In genomic region chr7:35879755-35880304, GRCm38 (mm10) we compare ENCODE assay signal across 8 mouse cellular contexts.
DNase-seq lines count a peak whose midpoint lies in the region; ATAC-seq and TF ChIP-seq lines count a peak whose summit lies in the region.

No protein-coding gene starts in this region.

- no peak overlapping the region for H3K4me3 ChIP-seq in intestine, postnatal 0 days (ENCODE audit: low read depth, low read length)
- H3K4me3 ChIP-seq in limb, embryonic 13.5 days = no peak overlapping the region
- H3K4me3 ChIP-seq in neural tube, embryonic 11.5 days (ENCODE audit: low read depth, low read length) = no peak overlapping the region

- H3K9me3 ChIP-seq in intestine, postnatal 0 days (ENCODE audit: control insufficient read depth) = no peaks in the 10 kb centered on the region
- 0 out of 2 replicates have a peak, but pooled peaks cover 4% of the 10 kb centered on the region for H3K9me3 ChIP-seq in limb, embryonic 13.5 days
- no peaks in the 10 kb centered on the region for H3K9me3 ChIP-seq in neural tube, embryonic 11.5 days (ENCODE audit: control insufficient read depth, low read length)

- 39% methylated on average over 8 of the region's 9 CpGs for WGBS in intestine, postnatal 0 days
- WGBS in limb, embryonic 13.5 days = 40% methylated on average over 9 of the region's 9 CpGs
- WGBS in neural tube, embryonic 11.5 days = 51% methylated on average over 9 of the region's 9 CpGs

- no peaks in the 10 kb centered on the region for H3K36me3 ChIP-seq in intestine, postnatal 0 days (ENCODE audit: control insufficient read depth, insufficient read depth)
- no peaks in the 10 kb centered on the region for H3K36me3 ChIP-seq in limb, embryonic 13.5 days
- H3K36me3 ChIP-seq in neural tube, embryonic 11.5 days (ENCODE audit: control insufficient read depth, insufficient read depth, low read length) = no peaks in the 10 kb centered on the region

- no peak overlapping the region for H3K27ac ChIP-seq in intestine, postnatal 0 days (ENCODE audit: low read depth, low read length)
- no peak overlapping the region for H3K27ac ChIP-seq in limb, embryonic 13.5 days
- no peak overlapping the region for H3K27ac ChIP-seq in neural tube, embryonic 11.5 days (ENCODE audit: low read depth, low read length)

- H3K27me3 ChIP-seq in intestine, postnatal 0 days (replicated peaks; ENCODE audit: control insufficient read depth, insufficient read depth, low read length) = no peaks in the 10 kb centered on the region
- no peaks in the 10 kb centered on the region for H3K27me3 ChIP-seq in limb, embryonic 13.5 days
- H3K27me3 ChIP-seq in neural tube, embryonic 11.5 days (ENCODE audit: control insufficient read depth, insufficient read depth, low read length) = no peaks in the 10 kb centered on the region

- peak; percentile 32 to 71 for DNase-seq in layer of hippocampus, adult 18-20 months (ENCODE audit: low spot score in 2 of 2)
- no peak for DNase-seq in layer of hippocampus, adult 9-11 months
- DNase-seq in cerebellum, postnatal 36 days = peak; percentile 52 to 62
- peak; percentile 59 for DNase-seq in gastrocnemius, adult 18-20 months (ENCODE audit: low spot score)
- DNase-seq in neural tube, embryonic 11.5 days (ENCODE audit: low spot score) = peak; percentile 87
- peak; percentile 65 for DNase-seq in testis, postnatal 14 days (ENCODE audit: low spot score)

- TF ChIP-seq CTCF in intestine, postnatal 0 days (IDR thresholded peaks at IDR 0.05; ENCODE audit: low read depth) = peak; percentile 90

- ATAC-seq in intestine, postnatal 0 days = 0 out of 2 replicates have a peak, but pooled peaks have one; percentile 31
- ATAC-seq in limb, embryonic 13.5 days (ENCODE audit: low FRiP score, low read depth) = peak; percentile 83
- no peak for ATAC-seq in neural tube, embryonic 11.5 days (ENCODE audit: insufficient read depth, low FRiP score, low TSS enrichment)

- no peaks in the 10 kb centered on the region for H3K4me1 ChIP-seq in intestine, postnatal 0 days (replicated peaks; ENCODE audit: control insufficient read depth, insufficient read depth, low read length)
- H3K4me1 ChIP-seq in limb, embryonic 13.5 days = peaks cover 16% of the 10 kb centered on the region
- no peaks in the 10 kb centered on the region; the same call in 1 of the 2 replicates for H3K4me1 ChIP-seq in neural tube, embryonic 11.5 days (ENCODE audit: control insufficient read depth, insufficient read depth, low read length)

- H3K4me2 ChIP-seq in intestine, postnatal 0 days (replicated peaks; ENCODE audit: low read depth) = no peak overlapping the region
- no peak overlapping the region for H3K4me2 ChIP-seq in limb, embryonic 13.5 days (replicated peaks)
- no peak overlapping the region for H3K4me2 ChIP-seq in neural tube, embryonic 11.5 days (ENCODE audit: low read depth)

- no peak overlapping the region for H3K9ac ChIP-seq in intestine, postnatal 0 days (ENCODE audit: low read depth, low read length)
- no peak overlapping the region for H3K9ac ChIP-seq in limb, embryonic 13.5 days
- H3K9ac ChIP-seq in neural tube, embryonic 11.5 days (ENCODE audit: low read length) = no peak overlapping the region
